Mouse (Mus musculus) cerebellum, postnatal 25 days (tissue): ENCODE results near the gene Exoc2.

Experiments
- DNase-seq, 2 experiments: peaks; one replicate each; pipeline ENCODE4 v3.0.0; 2021; ENCODE audit warnings: mixed read lengths in 2 of 2

Gene Exoc2

DNA sequence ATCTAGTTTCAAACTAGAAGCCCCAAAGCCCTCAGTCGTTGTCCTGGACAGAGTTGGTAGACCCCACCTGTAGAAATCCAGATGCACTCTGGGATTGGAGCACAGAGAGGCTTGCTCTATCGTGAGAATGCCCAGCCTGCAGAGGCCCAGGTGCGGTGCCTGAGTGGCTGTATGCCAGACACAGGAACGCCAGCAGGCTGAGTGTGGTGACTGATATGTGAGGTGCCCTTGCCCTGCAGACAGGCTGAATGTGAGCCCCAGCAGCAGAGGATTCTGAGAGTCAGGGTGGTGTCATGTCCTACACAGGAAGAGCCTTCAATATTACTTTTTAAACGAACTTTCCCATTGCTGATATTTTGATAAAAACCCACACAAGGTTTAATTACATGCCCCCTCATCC lies 208.0 kb downstream of the Exoc2 start:
- no peak for DNase-seq

DNA sequence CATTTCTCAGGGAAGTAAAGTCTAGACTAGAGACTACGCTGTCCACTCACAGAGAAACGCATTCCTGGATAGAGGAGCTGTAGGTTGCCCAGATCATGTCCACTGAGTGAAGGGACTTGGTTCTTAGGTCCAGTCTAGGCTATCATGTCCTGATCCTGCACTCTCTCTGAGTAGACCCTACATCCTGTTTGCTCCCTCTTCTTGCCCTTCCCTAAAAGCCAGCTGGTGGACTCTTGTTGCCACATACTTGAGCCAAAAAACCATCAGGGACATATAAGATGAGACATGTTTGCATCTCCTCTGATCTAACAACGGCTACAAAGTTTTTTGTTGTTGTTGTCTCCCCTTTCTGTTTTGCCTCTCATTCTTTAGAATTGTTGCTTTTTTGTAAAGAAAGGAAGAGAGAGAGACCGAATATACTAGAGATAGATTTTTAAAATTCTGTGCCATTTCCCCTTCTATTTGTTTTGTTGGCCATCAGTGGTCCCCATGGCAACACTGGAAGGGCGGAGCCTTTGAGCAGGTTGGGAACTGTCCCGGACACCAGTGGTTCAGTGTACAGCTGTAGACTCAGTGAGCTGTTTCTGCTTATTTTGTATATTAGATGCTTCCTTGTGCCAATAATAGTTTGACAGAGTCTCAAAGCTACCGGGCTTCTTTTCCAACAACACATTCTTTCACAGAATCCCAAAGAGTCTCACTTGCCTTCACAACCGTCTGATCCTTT lies 209.7 kb downstream of the Exoc2 start:
- DNase-seq = no peak
